Mouse (Mus musculus): Measurements from ENCODE around the gene Cdk14.
A peak's percentile ranks its signal among the peaks of the same experiment; 100 is the strongest.

The Cdk14 gene

GRCm38 (mm10) chr5:4801096-4801850, 618.8 kb downstream of the Cdk14 start:
- no peak for DNase-seq (ENCODE audit: low spot score in 2 of 2)

GRCm38 (mm10) chr5:4791219-4791618, 628.9 kb downstream of the Cdk14 start:
- no peak for DNase-seq (ENCODE audit: low spot score in 2 of 2)

GRCm38 (mm10) chr5:4790265-4790664, 629.8 kb downstream of the Cdk14 start:
- no peak for DNase-seq (ENCODE audit: low spot score in 2 of 2)

- no peak for DNase-seq (ENCODE audit: low spot score in 2 of 2)
Measured at GRCm38 (mm10) chr5:4788484-4788883, 631.6 kb downstream of the Cdk14 start.

- no peak for DNase-seq (ENCODE audit: low spot score in 2 of 2)
Measured at GRCm38 (mm10) chr5:4786816-4787215, 633.3 kb downstream of the Cdk14 start.

- DNase-seq (ENCODE audit: low spot score in 2 of 2), result no peak
Measured at GRCm38 (mm10) chr5:4778274-4778673, 641.8 kb downstream of the Cdk14 start.

- DNase-seq (ENCODE audit: low spot score in 2 of 2), result no peak
Measured at GRCm38 (mm10) chr5:4776495-4776894, 643.6 kb downstream of the Cdk14 start.

- DNase-seq (ENCODE audit: low spot score in 2 of 2), result no peak
Measured at GRCm38 (mm10) chr5:4773090-4773772, 646.9 kb downstream of the Cdk14 start.

- no peak for DNase-seq (ENCODE audit: low spot score in 2 of 2)
Measured at GRCm38 (mm10) chr5:4770609-4771008, 649.5 kb downstream of the Cdk14 start.

GRCm38 (mm10) chr5:4767896-4768295, 652.2 kb downstream of the Cdk14 start:
- no peak for DNase-seq (ENCODE audit: low spot score in 2 of 2)

- no peak for DNase-seq (ENCODE audit: low spot score in 2 of 2)
Measured at GRCm38 (mm10) chr5:4766719-4767118, 653.4 kb downstream of the Cdk14 start.

- no peak for DNase-seq (ENCODE audit: low spot score in 2 of 2)
Measured at GRCm38 (mm10) chr5:4761891-4762290, 658.2 kb downstream of the Cdk14 start.

GRCm38 (mm10) chr5:4758331-4759080, 661.6 kb downstream of the Cdk14 start:
- no peak for DNase-seq (ENCODE audit: low spot score in 2 of 2)

- peak; percentile 81 to 90 for DNase-seq (ENCODE audit: low spot score in 2 of 2)
Measured at GRCm38 (mm10) chr5:4757902-4758301, 662.2 kb downstream of the Cdk14 start, which contains the start of gene Fzd1. Gene Fzd1, minus strand, starts transcription at chr5:4758035.

GRCm38 (mm10) chr5:4756871-4757711, 663.0 kb downstream of the Cdk14 start:
- peak; percentile 13 to 48 for DNase-seq (ENCODE audit: low spot score in 2 of 2)

- DNase-seq (ENCODE audit: low spot score in 2 of 2), result peak; percentile 15 to 26
Measured at GRCm38 (mm10) chr5:4756001-4756681, 664.0 kb downstream of the Cdk14 start.

- DNase-seq (ENCODE audit: low spot score in 2 of 2), result no peak
Measured at GRCm38 (mm10) chr5:4755326-4755725, 664.8 kb downstream of the Cdk14 start.

- no peak for DNase-seq (ENCODE audit: low spot score in 2 of 2)
Measured at GRCm38 (mm10) chr5:4754701-4755281, 665.3 kb downstream of the Cdk14 start.

All from frontal cortex, postnatal 10 days (tissue).